Mouse (Mus musculus): Measurements from ENCODE around the gene Glis3.

- TF ChIP-seq CTCF (IDR thresholded peaks at IDR 0.05; ENCODE audit: control insufficient read depth, insufficient read depth, insufficient replicate concordance, low read depth, low read length), result no peak
- TF ChIP-seq POLR2A (IDR thresholded peaks at IDR 0.05; ENCODE audit: control insufficient read depth, low read depth, low read length), result no peak
Measured at GRCm38 (mm10) chr19:28500975-28501374, 178.9 kb downstream of the Glis3 start.
